Mouse (Mus musculus) left cerebral cortex, postnatal 14 days (tissue): Measurements from ENCODE around the gene Lhfpl2. TPM values are rescaled to one million over a fixed set of nuclear protein-coding genes. Genes with fewer than 3 reads are reported as not detected.

ENCODE experiments used
- DNase-seq, 2 experiments: peaks; one replicate each; pipeline ENCODE4 v3.0.0; 2021 to 2022; ENCODE audit warnings: low spot score in 2 of 2, mixed read lengths in 1 of 2
- intact Hi-C: fragments of 180-260 bp; cut with DNase I; formaldehyde crosslinking; loops from one replicate; pipeline ENCODE4 v1.15.1; 2025
- total RNA-seq, 2 experiments: library from RNA; stranded (reverse); gene quantifications; 2 replicates each; pipeline ENCODE4 v1.2.3; 2021

The Lhfpl2 gene
- total RNA-seq, 2 experiments from 2014 or later = 20.8 TPM

DNA sequence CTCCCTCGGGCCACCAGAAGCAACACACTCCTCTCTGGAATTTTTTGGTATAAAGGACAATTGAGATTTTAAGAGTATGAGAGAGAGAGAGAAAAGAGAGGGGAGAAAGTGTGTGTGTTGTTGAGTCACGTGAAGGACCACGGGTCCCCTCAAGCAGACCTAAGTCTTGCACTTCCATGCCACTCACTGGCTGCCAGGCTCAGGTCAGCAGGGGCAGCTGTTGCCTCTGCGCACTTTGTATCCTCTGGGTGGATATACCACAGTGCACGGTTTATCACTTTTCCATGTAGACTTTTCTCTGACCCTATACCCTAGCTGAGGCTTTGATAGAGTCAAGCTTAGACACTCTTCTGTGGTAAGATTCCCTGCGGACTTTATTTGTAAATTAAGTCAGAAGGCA lies 128.0 kb downstream of the Lhfpl2 start:
- no peak for DNase-seq
- intact Hi-C loops = no loop called here

- intact Hi-C loops = no loop called here
- DNase-seq = no peak
These were observed 130.8 kb downstream of the Lhfpl2 start for GRCm38 (mm10) chr13:94188200-94189086.

DNA sequence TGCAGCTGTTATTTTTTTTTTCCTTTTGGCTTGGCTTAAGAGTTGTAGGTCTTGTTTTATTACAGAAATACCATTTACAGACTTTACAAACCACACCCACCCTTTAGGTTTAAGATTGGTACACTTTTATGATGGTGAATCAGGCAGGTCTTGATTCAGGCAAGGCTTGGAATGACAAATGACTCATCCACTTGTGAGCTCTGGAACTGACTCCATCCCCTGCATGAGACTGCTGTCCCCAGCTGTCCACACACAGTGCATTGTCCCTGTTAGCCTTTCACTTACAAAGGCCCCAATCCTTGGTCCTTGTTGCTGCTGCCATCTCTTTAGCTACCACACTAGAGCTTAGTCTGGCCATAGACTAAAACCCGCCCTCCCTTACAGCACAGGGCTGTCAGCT lies 132.8 kb downstream of the Lhfpl2 start:
- intact Hi-C loops = no loop called here
- no peak for DNase-seq

GRCm38 (mm10) chr13:94193227-94193626 lies 135.6 kb downstream of the Lhfpl2 start:
- intact Hi-C loops = no loop called here
- DNase-seq = no peak

GRCm38 (mm10) chr13:94198616-94199015 lies 141.0 kb downstream of the Lhfpl2 start:
- intact Hi-C loops = no loop called here
- no peak for DNase-seq

DNA sequence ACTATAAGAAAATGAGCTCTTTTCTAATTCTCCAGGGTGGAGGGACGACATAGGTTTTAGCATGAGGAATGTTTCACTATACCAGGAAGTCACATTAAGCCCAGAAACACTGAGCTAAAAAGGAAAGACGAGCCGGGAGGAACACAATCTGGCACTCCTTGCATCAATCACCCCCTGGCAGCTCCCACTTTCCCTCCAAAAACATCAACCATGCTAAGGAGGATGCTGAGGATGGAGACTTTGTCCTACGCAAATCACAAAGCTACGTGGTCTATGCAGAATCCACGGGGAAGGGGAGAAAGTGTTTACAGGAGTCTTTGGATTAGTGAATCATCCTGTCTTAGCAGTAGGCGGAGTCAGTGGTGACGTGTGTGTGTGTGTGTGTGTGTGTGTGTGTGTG lies 142.2 kb downstream of the Lhfpl2 start:
- intact Hi-C loops = loop anchor here (10.0 kb wide), 1 partner anchor 405 kb away; no protein-coding TSS in a partner anchor
- DNase-seq = no peak

GRCm38 (mm10) chr13:94205234-94205633 lies 147.6 kb downstream of the Lhfpl2 start:
- intact Hi-C loops = loop anchor here (10.0 kb wide), 1 partner anchor 410 kb away; no protein-coding TSS in a partner anchor
- DNase-seq = peak in 1 of 2 experiments; percentile 41

- intact Hi-C loops = loop anchor here (10.0 kb wide), 1 partner anchor 413 kb away; no protein-coding TSS in a partner anchor
- no peak for DNase-seq
These were observed 150.4 kb downstream of the Lhfpl2 start for GRCm38 (mm10) chr13:94207973-94208372.

GRCm38 (mm10) chr13:94208892-94209291 lies 151.3 kb downstream of the Lhfpl2 start:
- intact Hi-C loops = loop anchor here (10.0 kb wide), 1 partner anchor 414 kb away; no protein-coding TSS in a partner anchor

GRCm38 (mm10) chr13:94211236-94212119 lies 153.9 kb downstream of the Lhfpl2 start:
- DNase-seq = no peak
- intact Hi-C loops = no loop called here

More at GRCm38 (mm10) chr13:94208892-94209291, 151.3 kb downstream of the Lhfpl2 start:
- DNase-seq = no peak

- DNase-seq = no peak
- intact Hi-C loops = no loop called here
These were observed 154.6 kb downstream of the Lhfpl2 start for GRCm38 (mm10) chr13:94212179-94212578.

DNA sequence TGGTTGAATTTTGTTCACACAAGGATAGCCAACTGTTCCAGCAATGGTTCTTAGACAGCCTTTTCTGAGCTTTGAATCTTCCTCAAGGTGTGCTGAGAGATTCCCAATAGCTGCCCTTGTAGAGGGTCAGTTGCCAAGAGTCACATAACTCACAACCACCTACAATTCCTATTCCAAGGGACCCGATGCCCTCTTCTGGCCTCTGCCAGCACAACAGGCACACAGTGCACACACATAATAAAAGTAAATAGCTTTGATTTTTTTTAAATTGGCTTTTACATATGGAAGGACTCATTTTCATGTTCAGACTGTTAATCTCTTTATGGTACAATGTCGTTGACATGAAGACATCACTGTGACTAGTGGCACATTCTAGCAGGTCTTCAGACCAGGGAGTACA lies 155.1 kb downstream of the Lhfpl2 start:
- intact Hi-C loops = no loop called here
- DNase-seq = no peak

DNA sequence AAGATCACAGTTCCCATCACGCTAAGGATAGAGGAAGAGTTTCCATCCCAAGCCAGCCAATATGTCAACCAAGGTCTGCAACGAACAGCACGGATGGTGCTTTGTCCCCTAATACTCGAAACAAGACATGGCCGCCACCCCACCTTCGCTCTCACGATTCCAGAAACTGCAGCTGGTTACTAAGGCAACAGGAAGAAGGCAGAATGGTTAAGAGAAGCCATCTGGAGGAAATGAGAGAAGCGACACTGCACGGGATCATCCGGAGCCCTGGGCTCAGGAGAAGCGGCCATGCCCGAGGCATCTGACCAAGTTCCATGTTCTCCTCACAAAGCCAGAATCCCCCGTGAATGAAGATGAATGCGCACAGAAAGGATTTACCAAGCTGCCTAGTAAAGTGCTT lies 166.0 kb downstream of the Lhfpl2 start:
- intact Hi-C loops = no loop called here
- peak in 1 of 2 experiments; percentile 48 for DNase-seq

GRCm38 (mm10) chr13:94224717-94225705 lies 167.4 kb downstream of the Lhfpl2 start:
- no peak for DNase-seq
- intact Hi-C loops = no loop called here

DNA sequence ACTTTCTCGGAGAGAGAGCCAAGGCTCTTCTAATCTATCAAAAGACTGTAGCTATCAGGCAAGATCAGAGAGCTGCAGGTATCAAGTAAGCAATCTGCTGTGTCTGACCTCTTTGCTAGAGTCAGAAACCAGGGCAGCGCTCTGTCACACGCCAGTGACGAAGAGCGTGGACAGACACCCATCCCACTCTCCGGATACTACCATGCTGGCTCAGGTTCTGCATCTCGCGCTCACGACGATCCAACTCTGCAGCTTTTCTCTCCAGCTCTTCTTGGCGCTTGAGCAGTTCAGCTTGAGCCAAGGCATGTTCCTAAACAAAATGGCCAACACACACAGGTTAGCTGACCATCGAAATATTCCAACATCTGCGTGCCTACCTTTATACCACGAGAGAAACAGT lies 174.3 kb downstream of the Lhfpl2 start:
- intact Hi-C loops = no loop called here
- no peak for DNase-seq

- no peak for DNase-seq
- intact Hi-C loops = no loop called here
These were observed 181.9 kb downstream of the Lhfpl2 start for GRCm38 (mm10) chr13:94239488-94239887.

DNA sequence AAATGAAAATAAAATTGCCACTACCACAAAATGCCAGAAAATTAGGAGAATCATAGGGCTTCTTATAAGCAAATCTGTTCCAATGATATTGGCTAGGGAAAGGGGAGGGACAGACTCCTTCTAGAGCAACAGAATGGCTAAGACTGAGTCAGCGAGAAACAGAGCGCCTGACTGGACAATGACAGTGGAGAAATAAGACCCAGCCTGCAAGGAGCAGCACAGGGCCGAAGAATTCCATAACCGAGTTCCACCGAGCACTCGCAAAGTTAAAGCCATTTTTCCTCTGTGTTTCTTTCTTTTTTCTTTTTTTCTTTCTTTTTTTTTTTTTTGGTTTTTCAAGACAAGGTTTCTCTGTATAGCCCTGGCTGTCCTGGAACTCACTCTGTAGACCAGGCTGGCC lies 182.5 kb downstream of the Lhfpl2 start:
- intact Hi-C loops = no loop called here

DNA sequence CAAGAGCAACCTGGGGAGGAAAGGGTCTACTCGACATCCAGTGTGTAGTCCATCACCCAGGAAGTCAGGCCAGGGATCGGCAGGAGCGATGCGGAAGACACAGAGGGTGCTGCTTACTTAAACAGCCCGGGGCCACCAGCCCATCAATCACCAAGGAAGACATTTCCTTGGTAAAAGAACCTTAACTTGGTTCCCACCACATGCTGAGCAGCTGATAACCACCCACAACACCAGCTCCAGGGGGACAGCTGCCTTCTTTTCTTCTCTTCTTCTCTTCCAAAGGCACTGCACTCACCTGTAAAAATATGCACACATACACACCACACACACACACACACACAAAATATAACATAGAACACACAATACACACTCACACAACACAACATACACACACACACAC lies 183.3 kb downstream of the Lhfpl2 start:
- no peak for DNase-seq
- intact Hi-C loops = no loop called here

More for the DNA sequence above, 182.5 kb downstream of the Lhfpl2 start:
- no peak for DNase-seq
